Mouse (Mus musculus): ENCODE measurements around the gene Rcan1. TPM values are rescaled to one million over a fixed set of nuclear protein-coding genes. Genes with fewer than 3 reads are reported as not detected.

Rcan1 gene
- polyA plus RNA-seq, 1 experiment = 11.6 TPM

GRCm38 (mm10) chr16:92455969-92456368 is 14.7 kb downstream of the Rcan1 start:
- no peaks in the 10 kb centered on the region for H3K27me3 ChIP-seq (ENCODE audit: control insufficient read depth, insufficient read depth, low read length)
- H3K27ac ChIP-seq (ENCODE audit: control insufficient read depth, insufficient read depth, low read depth, low read length) = no peak overlapping the region
- no peaks in the 10 kb centered on the region; the same call in 1 of the 2 replicates for H3K4me1 ChIP-seq (ENCODE audit: control insufficient read depth, insufficient read depth, low read length)
- TF ChIP-seq POLR2A (IDR thresholded peaks at IDR 0.05; ENCODE audit: control insufficient read depth, low read depth, low read length) = no peak
- TF ChIP-seq CTCF (IDR thresholded peaks at IDR 0.05; ENCODE audit: control insufficient read depth, insufficient read depth, insufficient replicate concordance, low read depth, low read length) = no peak
- no peak overlapping the region for H3K4me3 ChIP-seq (ENCODE audit: control insufficient read depth, low read depth, low read length)
- H3K36me3 ChIP-seq (ENCODE audit: control insufficient read depth, insufficient read depth, low read length) = no peaks in the 10 kb centered on the region

GRCm38 (mm10) chr16:92455488-92455887 is 15.2 kb downstream of the Rcan1 start:
- H3K27me3 ChIP-seq (ENCODE audit: control insufficient read depth, insufficient read depth, low read length) = no peaks in the 10 kb centered on the region
- no peak for TF ChIP-seq POLR2A (IDR thresholded peaks at IDR 0.05; ENCODE audit: control insufficient read depth, low read depth, low read length)
- TF ChIP-seq CTCF (IDR thresholded peaks at IDR 0.05; ENCODE audit: control insufficient read depth, insufficient read depth, insufficient replicate concordance, low read depth, low read length) = no peak
- no peaks in the 10 kb centered on the region; the same call in 1 of the 2 replicates for H3K4me1 ChIP-seq (ENCODE audit: control insufficient read depth, insufficient read depth, low read length)
- H3K36me3 ChIP-seq (ENCODE audit: control insufficient read depth, insufficient read depth, low read length) = no peaks in the 10 kb centered on the region
- no peak overlapping the region for H3K27ac ChIP-seq (ENCODE audit: control insufficient read depth, insufficient read depth, low read depth, low read length)
- H3K4me3 ChIP-seq (ENCODE audit: control insufficient read depth, low read depth, low read length) = no peak overlapping the region

- H3K36me3 ChIP-seq (ENCODE audit: control insufficient read depth, insufficient read depth, low read length) = no peaks in the 10 kb centered on the region
- TF ChIP-seq POLR2A (IDR thresholded peaks at IDR 0.05; ENCODE audit: control insufficient read depth, low read depth, low read length) (no peak), CTCF (IDR thresholded peaks at IDR 0.05; ENCODE audit: control insufficient read depth, insufficient read depth, insufficient replicate concordance, low read depth, low read length) (no peak)
- H3K4me3 ChIP-seq (ENCODE audit: control insufficient read depth, low read depth, low read length) = no peak overlapping the region
- H3K27me3 ChIP-seq (ENCODE audit: control insufficient read depth, insufficient read depth, low read length) = no peaks in the 10 kb centered on the region
- no peak overlapping the region for H3K27ac ChIP-seq (ENCODE audit: control insufficient read depth, insufficient read depth, low read depth, low read length)
- no peaks in the 10 kb centered on the region; the same call in 1 of the 2 replicates for H3K4me1 ChIP-seq (ENCODE audit: control insufficient read depth, insufficient read depth, low read length)
Observed at GRCm38 (mm10) chr16:92454495-92454894, 16.2 kb downstream of the Rcan1 start.

GRCm38 (mm10) chr16:92454002-92454401 is 16.7 kb downstream of the Rcan1 start:
- H3K27me3 ChIP-seq (ENCODE audit: control insufficient read depth, insufficient read depth, low read length) = no peaks in the 10 kb centered on the region
- no peak overlapping the region for H3K27ac ChIP-seq (ENCODE audit: control insufficient read depth, insufficient read depth, low read depth, low read length)
- H3K4me3 ChIP-seq (ENCODE audit: control insufficient read depth, low read depth, low read length) = no peak overlapping the region
- H3K36me3 ChIP-seq (ENCODE audit: control insufficient read depth, insufficient read depth, low read length) = no peaks in the 10 kb centered on the region
- H3K4me1 ChIP-seq (ENCODE audit: control insufficient read depth, insufficient read depth, low read length) = no peaks in the 10 kb centered on the region; the same call in 1 of the 2 replicates
- no peak for TF ChIP-seq POLR2A (IDR thresholded peaks at IDR 0.05; ENCODE audit: control insufficient read depth, low read depth, low read length)
- no peak for TF ChIP-seq CTCF (IDR thresholded peaks at IDR 0.05; ENCODE audit: control insufficient read depth, insufficient read depth, insufficient replicate concordance, low read depth, low read length)

GRCm38 (mm10) chr16:92452609-92453008 is 18.1 kb downstream of the Rcan1 start:
- Histone ChIP-seq H3K4me3 (ENCODE audit: control insufficient read depth, low read depth, low read length) (no peak overlapping the region), H3K27me3 (ENCODE audit: control insufficient read depth, insufficient read depth, low read length) (no peaks in the 10 kb centered on the region), H3K4me1 (ENCODE audit: control insufficient read depth, insufficient read depth, low read length) (no peaks in the 10 kb centered on the region), H3K36me3 (ENCODE audit: control insufficient read depth, insufficient read depth, low read length) (no peaks in the 10 kb centered on the region), H3K27ac (ENCODE audit: control insufficient read depth, insufficient read depth, low read depth, low read length) (no peak overlapping the region)
- TF ChIP-seq POLR2A (IDR thresholded peaks at IDR 0.05; ENCODE audit: control insufficient read depth, low read depth, low read length) (no peak), CTCF (IDR thresholded peaks at IDR 0.05; ENCODE audit: control insufficient read depth, insufficient read depth, insufficient replicate concordance, low read depth, low read length) (peak; percentile 19; the same call in 1 of the 2 replicates)

- no peaks in the 10 kb centered on the region for H3K36me3 ChIP-seq (ENCODE audit: control insufficient read depth, insufficient read depth, low read length)
- no peak overlapping the region for H3K27ac ChIP-seq (ENCODE audit: control insufficient read depth, insufficient read depth, low read depth, low read length)
- H3K27me3 ChIP-seq (ENCODE audit: control insufficient read depth, insufficient read depth, low read length) = no peaks in the 10 kb centered on the region
- no peak overlapping the region for H3K4me3 ChIP-seq (ENCODE audit: control insufficient read depth, low read depth, low read length)
- H3K4me1 ChIP-seq (ENCODE audit: control insufficient read depth, insufficient read depth, low read length) = no peaks in the 10 kb centered on the region
- no peak for TF ChIP-seq POLR2A (IDR thresholded peaks at IDR 0.05; ENCODE audit: control insufficient read depth, low read depth, low read length)
- TF ChIP-seq CTCF (IDR thresholded peaks at IDR 0.05; ENCODE audit: control insufficient read depth, insufficient read depth, insufficient replicate concordance, low read depth, low read length) = no peak
Observed at GRCm38 (mm10) chr16:92451516-92452072, 19.1 kb downstream of the Rcan1 start.

GRCm38 (mm10) chr16:92450331-92450730 is 20.3 kb downstream of the Rcan1 start:
- H3K27me3 ChIP-seq (ENCODE audit: control insufficient read depth, insufficient read depth, low read length) = no peaks in the 10 kb centered on the region
- no peak overlapping the region for H3K27ac ChIP-seq (ENCODE audit: control insufficient read depth, insufficient read depth, low read depth, low read length)
- H3K36me3 ChIP-seq (ENCODE audit: control insufficient read depth, insufficient read depth, low read length) = no peaks in the 10 kb centered on the region
- TF ChIP-seq CTCF (IDR thresholded peaks at IDR 0.05; ENCODE audit: control insufficient read depth, insufficient read depth, insufficient replicate concordance, low read depth, low read length) (no peak), POLR2A (IDR thresholded peaks at IDR 0.05; ENCODE audit: control insufficient read depth, low read depth, low read length) (no peak)
- H3K4me1 ChIP-seq (ENCODE audit: control insufficient read depth, insufficient read depth, low read length) = no peaks in the 10 kb centered on the region
- no peak overlapping the region for H3K4me3 ChIP-seq (ENCODE audit: control insufficient read depth, low read depth, low read length)
